ENCODE assay signal across 29 mouse cellular contexts in the genomic region with DNA sequence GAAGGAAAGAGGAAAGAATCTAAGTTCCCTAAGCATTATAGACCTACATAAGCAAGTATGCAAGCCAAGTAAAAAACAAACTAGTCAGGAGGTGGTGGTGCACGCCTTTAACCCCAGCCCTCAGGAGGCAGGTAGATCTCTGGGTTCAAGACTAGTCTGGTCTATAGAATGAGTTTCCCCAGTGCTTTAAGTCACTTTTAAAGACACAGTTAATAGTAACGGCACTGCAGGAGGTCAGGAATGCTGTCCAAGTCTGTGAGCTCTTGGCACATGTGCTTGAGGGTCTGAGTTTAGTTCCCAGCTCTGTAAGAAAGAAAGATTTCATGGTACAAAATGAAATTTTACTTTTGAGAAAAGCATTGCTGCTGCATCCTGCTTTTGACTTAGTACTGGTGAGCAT. TPM values are rescaled to one million over a fixed set of nuclear protein-coding genes. Genes with fewer than 3 reads are reported as not detected.
A peak's percentile ranks its signal among the peaks of the same experiment; 100 is the strongest.
DNase-seq lines count a peak whose midpoint lies in the region; ATAC-seq and TF ChIP-seq lines count a peak whose summit lies in the region.
"Had no signal": no experiment of that assay in that cellular context is flagged by ENCODE, and none has a peak within 500 bp of the region (broad histone marks: within the 10 kb centered on the region; RNA-seq: fewer than 3 reads in every experiment).

No protein-coding gene starts in this region.

- peak; percentile 41 for DNase-seq in cerebellum, adult 9-10 months
- no peak for DNase-seq in cerebellum, adult 2 months
- DNase-seq in ES-CJ7 (ENCODE audit: low read depth, low spot score) (peak; percentile 70), R1 (ENCODE audit: low read depth, low spot score) (peak; percentile 85)
- DNase-seq in kidney, postnatal 10 days, result no peak
- DNase-seq: adrenal gland, adult 8-10 months; adrenal gland, postnatal 25 days; B cell, adult 2 months; cerebellum, adult 11 months; cerebellum, adult 18-20 months; cerebellum, adult 9-11 months; cerebellum, postnatal 14 days; cerebellum, postnatal 36 days; embryo, embryonic 11 days; forebrain, postnatal 0 days had no signal

- no peak overlapping the region for H3K4me3 ChIP-seq in cerebellum, adult 2 months (replicated peaks; ENCODE audit: insufficient read depth, low read depth, low read length)
- peak overlapping the region; percentile 13 for H3K4me3 ChIP-seq in E14TG2a.4 (replicated peaks; ENCODE audit: low read length)
- H3K4me3 ChIP-seq in kidney, embryonic 14.5 days (ENCODE audit: low read length), result no peak overlapping the region
- no peak overlapping the region for H3K4me3 ChIP-seq in forebrain, embryonic 13.5 days
- H3K4me3 ChIP-seq: embryonic facial prominence, embryonic 13.5 days; embryonic facial prominence, embryonic 15.5 days; erythroblast, embryonic 14.5 days; forebrain, embryonic 10.5 days; forebrain, embryonic 12.5 days; forebrain, embryonic 15.5 days had no signal

- no peak overlapping the region for H3K9ac ChIP-seq in kidney, embryonic 14.5 days (ENCODE audit: low read depth, low read length)
- H3K9ac ChIP-seq in forebrain, embryonic 13.5 days, result no peak overlapping the region
- H3K9ac ChIP-seq: embryonic facial prominence, embryonic 13.5 days; embryonic facial prominence, embryonic 15.5 days; forebrain, embryonic 12.5 days; forebrain, embryonic 15.5 days; forebrain, postnatal 0 days had no signal

- H3K27me3 ChIP-seq in cerebellum, adult 2 months (ENCODE audit: control insufficient read depth, insufficient read depth, low read length), result no peaks in the 10 kb centered on the region
- H3K27me3 ChIP-seq in E14TG2a.4 (ENCODE audit: insufficient read depth, low read length), result no peaks in the 10 kb centered on the region
- H3K27me3 ChIP-seq in kidney, embryonic 14.5 days (ENCODE audit: control insufficient read depth, insufficient read depth, low read length), result no peaks in the 10 kb centered on the region
- no peaks in the 10 kb centered on the region for H3K27me3 ChIP-seq in forebrain, embryonic 13.5 days
- H3K27me3 ChIP-seq: CH12.LX; embryonic facial prominence, embryonic 13.5 days; embryonic facial prominence, embryonic 15.5 days; forebrain, embryonic 12.5 days; forebrain, embryonic 15.5 days; Patski had no signal

- no peak overlapping the region for H3K4me2 ChIP-seq in kidney, embryonic 14.5 days (replicated peaks; ENCODE audit: low read depth, low read length)
- no peak overlapping the region for H3K4me2 ChIP-seq in forebrain, embryonic 13.5 days
- H3K4me2 ChIP-seq: embryonic facial prominence, embryonic 13.5 days; embryonic facial prominence, embryonic 15.5 days; forebrain, embryonic 12.5 days; forebrain, embryonic 15.5 days had no signal

- H3K4me1 ChIP-seq in cerebellum, adult 2 months (ENCODE audit: control insufficient read depth, insufficient read depth, low read length), result no peaks in the 10 kb centered on the region; the same call in 1 of the 2 replicates
- H3K4me1 ChIP-seq in E14TG2a.4 (replicated peaks; ENCODE audit: low read depth, low read length), result peaks cover 84% of the 10 kb centered on the region
- 0 out of 2 replicates have a peak, but pooled peaks cover 5% of the 10 kb centered on the region for H3K4me1 ChIP-seq in kidney, embryonic 14.5 days (ENCODE audit: control insufficient read depth, insufficient read depth, low read length)
- H3K4me1 ChIP-seq in forebrain, embryonic 13.5 days, result peaks cover 10% of the 10 kb centered on the region

- peaks cover 5% of the 10 kb centered on the region for H3K36me3 ChIP-seq in E14TG2a.4 (ENCODE audit: insufficient read depth, low read length)
- no peaks in the 10 kb centered on the region for H3K36me3 ChIP-seq in kidney, embryonic 14.5 days (ENCODE audit: control insufficient read depth, insufficient read depth, low read length)
- no peaks in the 10 kb centered on the region for H3K36me3 ChIP-seq in forebrain, embryonic 13.5 days (ENCODE audit: poor library complexity, severe bottlenecking)
- H3K36me3 ChIP-seq: embryonic facial prominence, embryonic 13.5 days; embryonic facial prominence, embryonic 15.5 days; forebrain, embryonic 10.5 days; forebrain, embryonic 12.5 days; forebrain, embryonic 15.5 days had no signal

- no peak overlapping the region for H3K27ac ChIP-seq in cerebellum, adult 2 months (ENCODE audit: insufficient read depth, low read length)
- H3K27ac ChIP-seq in kidney, embryonic 14.5 days (ENCODE audit: low read depth, low read length), result no peak overlapping the region
- no peak overlapping the region for H3K27ac ChIP-seq in forebrain, embryonic 13.5 days
- H3K27ac ChIP-seq: embryonic facial prominence, embryonic 13.5 days; embryonic facial prominence, embryonic 15.5 days; forebrain, embryonic 10.5 days; forebrain, embryonic 12.5 days; forebrain, embryonic 15.5 days had no signal

- no peaks in the 10 kb centered on the region for H3K9me3 ChIP-seq in E14TG2a.4 (ENCODE audit: low read length)
- no peaks in the 10 kb centered on the region for H3K9me3 ChIP-seq in kidney, embryonic 14.5 days (ENCODE audit: control insufficient read depth, low read length)
- H3K9me3 ChIP-seq in forebrain, embryonic 13.5 days (replicated peaks), result no peaks in the 10 kb centered on the region
- H3K9me3 ChIP-seq: embryonic facial prominence, embryonic 13.5 days; embryonic facial prominence, embryonic 15.5 days; forebrain, embryonic 10.5 days; forebrain, embryonic 12.5 days; forebrain, embryonic 15.5 days; G1E had no signal

- TF ChIP-seq CTCF in cerebellum, adult 2 months (IDR thresholded peaks at IDR 0.05; ENCODE audit: borderline replicate concordance, insufficient read depth, low read depth, low read length), result no peak
- no peak for TF ChIP-seq CTCF in E14TG2a.4 (conservative IDR thresholded peaks at IDR 0.05; ENCODE audit: low read length)

- ATAC-seq in kidney, embryonic 14.5 days (ENCODE audit: low FRiP score, low TSS enrichment), result no peak
- no peak for ATAC-seq in forebrain, embryonic 13.5 days
- ATAC-seq: activated CD4-positive, CD25-positive, alpha-beta regulatory T cell, adult 4 months; CD4-positive, CD25-positive, alpha-beta regulatory T cell, adult 4 months; forebrain, embryonic 15.5 days; forebrain, postnatal 0 days; Patski had no signal

- WGBS in cerebellum, adult 2 months, result 70% methylated on average over 2 of the region's 2 CpGs
- WGBS in kidney, embryonic 14.5 days, result 79% methylated on average over 2 of the region's 2 CpGs
- WGBS in forebrain, embryonic 13.5 days, result 78% methylated on average over 2 of the region's 2 CpGs

- no peak for TF ChIP-seq POLR2A in cerebellum, adult 2 months (IDR thresholded peaks at IDR 0.05; ENCODE audit: borderline replicate concordance, insufficient read depth, low read length)

RNA-seq across cellular contexts. Expression of a gene that starts 19.8 kb away (rescaled TPM):
- polyA plus RNA-seq in cerebellum, adult 2 months (2012; rRNA removed), result 44.7 and 45.9 TPM in 2 replicates
- polyA plus RNA-seq in kidney, embryonic 14.5 days (2014; fragmentation: Nextera tagmentation; extraction: Ambion mirVana), result 6.7 and 10.8 TPM in 2 replicates
- 11.2 and 11.3 TPM in 2 replicates for polyA plus RNA-seq in forebrain, embryonic 13.5 days (2015; fragmentation: Nextera tagmentation; extraction: Ambion mirVana)

RNA-seq across cellular contexts. Expression of a gene that starts 57.1 kb away (rescaled TPM):
- 113 and 114 TPM in 2 replicates for polyA plus RNA-seq in cerebellum, adult 2 months (2012; rRNA removed)
- 78.8 and 80.9 TPM in 2 replicates for polyA plus RNA-seq in kidney, embryonic 14.5 days (2014; fragmentation: Nextera tagmentation; extraction: Ambion mirVana)
- polyA plus RNA-seq in forebrain, embryonic 13.5 days (2015; fragmentation: Nextera tagmentation; extraction: Ambion mirVana), result 53.4 and 55.9 TPM in 2 replicates

Comparison
In these comparisons a context has a peak if more than half of its experiments do, and no peak if none do; other contexts are left out.
1. DNase-seq: peak in cerebellum, adult 9-10 months (single experiment), ES-CJ7 (single experiment) and R1 (single experiment); none in cerebellum, adult 2 months (0 of 2) and kidney, postnatal 10 days (single experiment).